Mouse (Mus musculus) effector memory CD4-positive, alpha-beta T cell, adult 5 months (primary cell): ENCODE data around the gene Abcf1. TPM values are rescaled to one million over a fixed set of nuclear protein-coding genes. Genes with fewer than 3 reads are reported as not detected.

Source experiments
- polyA plus RNA-seq: library from polyadenylated mRNA; unstranded; fragments of 100-300 nt; shearing (Covaris generic); gene quantifications from one replicate; pipeline ENCODE4 v1.2.1, GENCODE M21; 2017

Abcf1 gene
- 137 TPM for polyA plus RNA-seq

GRCm38 (mm10) chr17:35969418-35970389 is at the start of gene Abcf1:
Gene Abcf1, minus strand, starts transcription at chr17:35969761.

GRCm38 (mm10) chr17:35979401-35980362 is 10.1 kb upstream of the Abcf1 start, which contains the start of the genes Gnl1 and Prr3:
Gene Gnl1, plus strand, starts transcription at chr17:35979851.
Gene Prr3, minus strand, starts transcription at chr17:35980236.

GRCm38 (mm10) chr17:35916297-35917142 is 53.0 kb downstream of the Abcf1 start, which contains the start of the genes Mrps18b and Ppp1r10:
Gene Mrps18b, minus strand, starts transcription at chr17:35916389.
Gene Ppp1r10, plus strand, starts transcription at chr17:35916434.

GRCm38 (mm10) chr17:35909919-35910369 is 59.6 kb downstream of the Abcf1 start, which contains the start of gene Atat1:
Gene Atat1, minus strand, starts transcription at chr17:35910075.

Other genes with a start within 250 kb of the Abcf1 start
- gene Ier3, start 148.1 kb downstream of the Abcf1 start, polyA plus RNA-seq: 29.2 TPM
- 52.6 TPM for gene Flot1, start 146.5 kb downstream of the Abcf1 start, polyA plus RNA-seq
- 71.0 TPM for gene Tubb5, start 131.5 kb downstream of the Abcf1 start, polyA plus RNA-seq
- gene Mdc1, start 128.2 kb downstream of the Abcf1 start, polyA plus RNA-seq: 9.5 TPM
- 24.1 TPM for gene Nrm, start 108.4 kb downstream of the Abcf1 start, polyA plus RNA-seq
- 384 TPM for gene Ppp1r18, start 104.2 kb downstream of the Abcf1 start, polyA plus RNA-seq
- gene Dhx16, start 89.9 kb downstream of the Abcf1 start, polyA plus RNA-seq: 54.0 TPM
- 32.9 TPM for gene 2310061I04Rik, start 72.3 kb downstream of the Abcf1 start, polyA plus RNA-seq
- gene Atat1, start 59.7 kb downstream of the Abcf1 start, polyA plus RNA-seq: 13.2 TPM
- 93.2 TPM for gene Mrps18b, start 53.4 kb downstream of the Abcf1 start, polyA plus RNA-seq
- gene Ppp1r10, start 53.3 kb downstream of the Abcf1 start, polyA plus RNA-seq: 76.6 TPM
- 74.2 TPM for gene Gnl1, start 10.1 kb upstream of the Abcf1 start, polyA plus RNA-seq
- gene Prr3, start 10.5 kb upstream of the Abcf1 start, polyA plus RNA-seq: 24.6 TPM
- 10.5 TPM for gene H2-T24, start 50.8 kb upstream of the Abcf1 start, polyA plus RNA-seq
- 476 TPM for gene H2-T23, start 63.1 kb upstream of the Abcf1 start, polyA plus RNA-seq
- gene H2-T22, start 73.0 kb upstream of the Abcf1 start, polyA plus RNA-seq: 161 TPM
- gene Gm6034, start 73.2 kb upstream of the Abcf1 start, polyA plus RNA-seq: 0.95 TPM
- not detected for gene Gm11127, start 88.6 kb upstream of the Abcf1 start, polyA plus RNA-seq
- 1.5 TPM for gene Gm19684, start 151.9 kb upstream of the Abcf1 start, polyA plus RNA-seq
- not detected for gene Gm7030, start 159.7 kb upstream of the Abcf1 start, polyA plus RNA-seq
- 8.8 TPM for gene Gm8909, start 198.8 kb upstream of the Abcf1 start, polyA plus RNA-seq
- 0.84 TPM for gene H2-T3, start 220.5 kb upstream of the Abcf1 start, polyA plus RNA-seq